Mouse (Mus musculus): ENCODE data around the gene Swap70. TPM values are rescaled to one million over a fixed set of nuclear protein-coding genes. Genes with fewer than 3 reads are reported as not detected.

Swap70 gene
- polyA plus RNA-seq (2012; rRNA removed) = 4.3 and 9.7 TPM in 2 replicates

GRCm38 (mm10) chr7:110221586-110222481 is at the start of gene Swap70:
Swap70 (plus strand) TSS chr7:110221711.
- peak; percentile 98 for TF ChIP-seq POLR2A (IDR thresholded peaks at IDR 0.05; ENCODE audit: low read depth, low read length)
- TF ChIP-seq CTCF (IDR thresholded peaks at IDR 0.05; ENCODE audit: extremely low read depth, insufficient read length, insufficient replicate concordance, low read depth, low read length) = no peak; the same call in 1 of the 2 replicates
- no peaks in the 10 kb centered on the region for H3K4me1 ChIP-seq (ENCODE audit: control insufficient read depth, insufficient read depth, insufficient read length, low read length)
- peaks cover 4% of the 10 kb centered on the region; the same call in 1 of the 2 replicates for H3K36me3 ChIP-seq (ENCODE audit: control insufficient read depth, insufficient read depth, low read length)
- WGBS = under 1% methylated on average over 73 of the region's 73 CpGs
- H3K4me3 ChIP-seq (ENCODE audit: low read depth, low read length) = peak within 1 kb of the TSS; percentile 88
- peak within 1 kb of the TSS; percentile 50 for H3K27ac ChIP-seq (ENCODE audit: insufficient read depth, low read depth, low read length)
- H3K27me3 ChIP-seq (ENCODE audit: control insufficient read depth, insufficient read depth, low read length) = no peaks in the 10 kb centered on the region

GRCm38 (mm10) chr7:110179208-110179607 is 42.3 kb upstream of the Swap70 start:
- Histone ChIP-seq H3K27me3 (ENCODE audit: control insufficient read depth, insufficient read depth, low read length) (no peaks in the 10 kb centered on the region), H3K4me3 (ENCODE audit: low read depth, low read length) (no peak overlapping the region), H3K4me1 (ENCODE audit: control insufficient read depth, insufficient read depth, insufficient read length, low read length) (no peaks in the 10 kb centered on the region), H3K36me3 (ENCODE audit: control insufficient read depth, insufficient read depth, low read length) (no peaks in the 10 kb centered on the region), H3K27ac (ENCODE audit: insufficient read depth, low read depth, low read length) (no peak overlapping the region)
- 90% methylated on average over 7 of the region's 7 CpGs for WGBS
- TF ChIP-seq CTCF (IDR thresholded peaks at IDR 0.05; ENCODE audit: extremely low read depth, insufficient read length, insufficient replicate concordance, low read depth, low read length) (no peak), POLR2A (IDR thresholded peaks at IDR 0.05; ENCODE audit: low read depth, low read length) (no peak)

- TF ChIP-seq POLR2A (IDR thresholded peaks at IDR 0.05; ENCODE audit: low read depth, low read length) = no peak
- no peak for TF ChIP-seq CTCF (IDR thresholded peaks at IDR 0.05; ENCODE audit: extremely low read depth, insufficient read length, insufficient replicate concordance, low read depth, low read length)
- no peaks in the 10 kb centered on the region for H3K4me1 ChIP-seq (ENCODE audit: control insufficient read depth, insufficient read depth, insufficient read length, low read length)
- no peaks in the 10 kb centered on the region for H3K36me3 ChIP-seq (ENCODE audit: control insufficient read depth, insufficient read depth, low read length)
- H3K4me3 ChIP-seq (ENCODE audit: low read depth, low read length) = no peak overlapping the region
- no peak overlapping the region for H3K27ac ChIP-seq (ENCODE audit: insufficient read depth, low read depth, low read length)
- H3K27me3 ChIP-seq (ENCODE audit: control insufficient read depth, insufficient read depth, low read length) = no peaks in the 10 kb centered on the region
Measured at GRCm38 (mm10) chr7:110180613-110181012, 40.9 kb upstream of the Swap70 start.

- no peak overlapping the region for H3K27ac ChIP-seq (ENCODE audit: insufficient read depth, low read depth, low read length)
- 79% methylated on average over 8 of the region's 8 CpGs for WGBS
- no peaks in the 10 kb centered on the region for H3K36me3 ChIP-seq (ENCODE audit: control insufficient read depth, insufficient read depth, low read length)
- no peaks in the 10 kb centered on the region for H3K4me1 ChIP-seq (ENCODE audit: control insufficient read depth, insufficient read depth, insufficient read length, low read length)
- no peaks in the 10 kb centered on the region for H3K27me3 ChIP-seq (ENCODE audit: control insufficient read depth, insufficient read depth, low read length)
- no peak for TF ChIP-seq POLR2A (IDR thresholded peaks at IDR 0.05; ENCODE audit: low read depth, low read length)
- H3K4me3 ChIP-seq (ENCODE audit: low read depth, low read length) = no peak overlapping the region
Measured at GRCm38 (mm10) chr7:110181446-110181845, 40.1 kb upstream of the Swap70 start.

- no peak overlapping the region for H3K27ac ChIP-seq (ENCODE audit: insufficient read depth, low read depth, low read length)
- 82% methylated on average over 3 of the region's 3 CpGs for WGBS
- no peak overlapping the region for H3K4me3 ChIP-seq (ENCODE audit: low read depth, low read length)
Measured at GRCm38 (mm10) chr7:110184608-110185007, 36.9 kb upstream of the Swap70 start.

GRCm38 (mm10) chr7:110189951-110190350 is 31.6 kb upstream of the Swap70 start:
- H3K4me3 ChIP-seq (ENCODE audit: low read depth, low read length) = no peak overlapping the region
- peak overlapping the region; percentile 73 for H3K27ac ChIP-seq (ENCODE audit: insufficient read depth, low read depth, low read length)
- H3K4me1 ChIP-seq (ENCODE audit: control insufficient read depth, insufficient read depth, insufficient read length, low read length) = peaks cover 12% of the 10 kb centered on the region; the same call in 1 of the 2 replicates
- no peaks in the 10 kb centered on the region for H3K36me3 ChIP-seq (ENCODE audit: control insufficient read depth, insufficient read depth, low read length)
- TF ChIP-seq CTCF (IDR thresholded peaks at IDR 0.05; ENCODE audit: extremely low read depth, insufficient read length, insufficient replicate concordance, low read depth, low read length) (no peak), POLR2A (IDR thresholded peaks at IDR 0.05; ENCODE audit: low read depth, low read length) (no peak)
- no peaks in the 10 kb centered on the region for H3K27me3 ChIP-seq (ENCODE audit: control insufficient read depth, insufficient read depth, low read length)
- WGBS = 19% methylated on average over 7 of the region's 7 CpGs

More at GRCm38 (mm10) chr7:110184608-110185007, 36.9 kb upstream of the Swap70 start:
- peaks cover 5% of the 10 kb centered on the region; the same call in 1 of the 2 replicates for H3K4me1 ChIP-seq (ENCODE audit: control insufficient read depth, insufficient read depth, insufficient read length, low read length)
- H3K27me3 ChIP-seq (ENCODE audit: control insufficient read depth, insufficient read depth, low read length) = no peaks in the 10 kb centered on the region
- TF ChIP-seq POLR2A (IDR thresholded peaks at IDR 0.05; ENCODE audit: low read depth, low read length) = no peak
- no peak for TF ChIP-seq CTCF (IDR thresholded peaks at IDR 0.05; ENCODE audit: extremely low read depth, insufficient read length, insufficient replicate concordance, low read depth, low read length)
- H3K36me3 ChIP-seq (ENCODE audit: control insufficient read depth, insufficient read depth, low read length) = no peaks in the 10 kb centered on the region

- Histone ChIP-seq H3K36me3 (ENCODE audit: control insufficient read depth, insufficient read depth, low read length) (no peaks in the 10 kb centered on the region), H3K27ac (ENCODE audit: insufficient read depth, low read depth, low read length) (no peak overlapping the region), H3K27me3 (ENCODE audit: control insufficient read depth, insufficient read depth, low read length) (no peaks in the 10 kb centered on the region), H3K4me3 (ENCODE audit: low read depth, low read length) (no peak overlapping the region), H3K4me1 (ENCODE audit: control insufficient read depth, insufficient read depth, insufficient read length, low read length) (peaks cover 12% of the 10 kb centered on the region; the same call in 1 of the 2 replicates)
- TF ChIP-seq POLR2A (IDR thresholded peaks at IDR 0.05; ENCODE audit: low read depth, low read length) = no peak
- TF ChIP-seq CTCF (IDR thresholded peaks at IDR 0.05; ENCODE audit: extremely low read depth, insufficient read length, insufficient replicate concordance, low read depth, low read length) = no peak
- 90% methylated on average over 3 of the region's 3 CpGs for WGBS
Measured at GRCm38 (mm10) chr7:110193186-110193585, 28.3 kb upstream of the Swap70 start.

Measured in small intestine, adult 2 months (tissue).